Mouse (Mus musculus): ENCODE measurements at regions not wholly inside any gene's neighbourhood (a gene's known extent, or its start where the extent isn't known, plus 50 kb on each side); places are given as distances from the start of the nearest gene placed in this dataset.
A peak's percentile ranks its signal among the peaks of the same experiment; 100 is the strongest.

DNA sequence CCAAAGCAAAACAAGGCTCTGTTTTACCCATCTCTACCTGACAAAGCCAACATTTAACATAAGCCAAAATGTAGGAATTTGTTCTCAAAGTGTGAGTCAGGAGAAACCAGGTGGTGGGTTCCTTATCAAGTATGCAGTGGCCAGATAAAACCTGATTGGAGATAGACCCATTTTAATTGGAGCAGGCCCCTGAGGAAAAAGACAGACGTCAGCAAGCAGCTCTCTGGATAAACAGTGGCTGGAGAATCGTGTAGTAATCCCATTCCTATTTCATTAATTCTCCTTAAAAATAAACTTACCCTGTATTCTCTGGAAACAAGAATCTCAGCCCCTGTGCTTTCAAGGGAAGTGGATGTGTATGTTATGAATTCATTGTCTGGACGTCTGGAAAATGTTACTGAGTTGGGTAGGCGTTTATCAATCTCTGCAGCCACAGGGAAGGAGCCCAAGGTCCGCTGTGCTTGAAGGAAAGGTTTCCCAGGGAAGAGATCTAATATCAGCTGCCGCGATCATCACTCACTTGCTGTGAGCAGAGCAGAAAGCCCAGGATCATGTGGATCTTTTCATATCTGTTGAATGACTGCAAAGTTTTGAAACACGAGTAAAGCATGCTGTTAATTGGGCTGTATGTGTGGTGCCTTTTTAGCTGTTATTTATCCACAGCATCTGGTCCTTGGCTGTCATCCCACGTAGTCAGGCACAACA is 157.8 kb upstream of the Pde3a start:
- H3K4me1 ChIP-seq (replicated peaks; ENCODE audit: control insufficient read depth, insufficient read depth, low read length), result no peaks in the 10 kb centered on the region
- H3K9me3 ChIP-seq (ENCODE audit: control insufficient read depth), result no peaks in the 10 kb centered on the region
- H3K9ac ChIP-seq (ENCODE audit: low read depth, low read length), result no peak overlapping the region
- H3K4me2 ChIP-seq (replicated peaks; ENCODE audit: low read depth), result no peak overlapping the region
- no peaks in the 10 kb centered on the region for H3K36me3 ChIP-seq (ENCODE audit: control insufficient read depth, insufficient read depth)
- 46% methylated on average over 9 of the region's 9 CpGs for WGBS
- TF ChIP-seq CTCF (IDR thresholded peaks at IDR 0.05; ENCODE audit: low read depth), result no peak
- no peaks in the 10 kb centered on the region for H3K27me3 ChIP-seq (replicated peaks; ENCODE audit: control insufficient read depth, insufficient read depth, low read length)
- ATAC-seq, result no peak
- no peak overlapping the region for H3K27ac ChIP-seq (ENCODE audit: low read depth, low read length)
- no peak overlapping the region for H3K4me3 ChIP-seq (ENCODE audit: low read depth, low read length)

DNA sequence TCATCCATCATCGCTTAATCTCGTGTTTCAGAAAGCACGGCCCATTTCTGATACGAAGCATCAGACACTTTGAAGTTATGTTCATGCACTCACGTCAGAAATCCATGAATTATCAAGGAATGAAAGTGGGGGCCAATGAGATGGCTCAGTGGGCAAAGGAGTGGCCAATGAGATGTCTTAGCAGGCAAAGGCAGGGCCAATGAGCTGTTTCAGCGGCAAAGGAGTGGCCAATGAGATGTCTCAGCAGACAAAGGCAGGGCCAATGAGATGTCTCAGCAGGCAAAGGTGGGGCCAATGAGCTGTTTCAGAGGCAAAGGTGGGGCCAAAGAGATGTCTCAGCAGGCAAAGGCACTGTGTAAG is 157.3 kb upstream of the Pde3a start:
- Histone ChIP-seq H3K27me3 (replicated peaks; ENCODE audit: control insufficient read depth, insufficient read depth, low read length) (no peaks in the 10 kb centered on the region), H3K4me1 (replicated peaks; ENCODE audit: control insufficient read depth, insufficient read depth, low read length) (no peaks in the 10 kb centered on the region), H3K4me3 (ENCODE audit: low read depth, low read length) (no peak overlapping the region), H3K27ac (ENCODE audit: low read depth, low read length) (no peak overlapping the region), H3K9ac (ENCODE audit: low read depth, low read length) (no peak overlapping the region), H3K4me2 (replicated peaks; ENCODE audit: low read depth) (no peak overlapping the region), H3K9me3 (ENCODE audit: control insufficient read depth) (no peaks in the 10 kb centered on the region), H3K36me3 (ENCODE audit: control insufficient read depth, insufficient read depth) (no peaks in the 10 kb centered on the region)
- no peak for TF ChIP-seq CTCF (IDR thresholded peaks at IDR 0.05; ENCODE audit: low read depth)
- ATAC-seq, result no peak
- 72% methylated on average over 6 of the region's 6 CpGs for WGBS

DNA sequence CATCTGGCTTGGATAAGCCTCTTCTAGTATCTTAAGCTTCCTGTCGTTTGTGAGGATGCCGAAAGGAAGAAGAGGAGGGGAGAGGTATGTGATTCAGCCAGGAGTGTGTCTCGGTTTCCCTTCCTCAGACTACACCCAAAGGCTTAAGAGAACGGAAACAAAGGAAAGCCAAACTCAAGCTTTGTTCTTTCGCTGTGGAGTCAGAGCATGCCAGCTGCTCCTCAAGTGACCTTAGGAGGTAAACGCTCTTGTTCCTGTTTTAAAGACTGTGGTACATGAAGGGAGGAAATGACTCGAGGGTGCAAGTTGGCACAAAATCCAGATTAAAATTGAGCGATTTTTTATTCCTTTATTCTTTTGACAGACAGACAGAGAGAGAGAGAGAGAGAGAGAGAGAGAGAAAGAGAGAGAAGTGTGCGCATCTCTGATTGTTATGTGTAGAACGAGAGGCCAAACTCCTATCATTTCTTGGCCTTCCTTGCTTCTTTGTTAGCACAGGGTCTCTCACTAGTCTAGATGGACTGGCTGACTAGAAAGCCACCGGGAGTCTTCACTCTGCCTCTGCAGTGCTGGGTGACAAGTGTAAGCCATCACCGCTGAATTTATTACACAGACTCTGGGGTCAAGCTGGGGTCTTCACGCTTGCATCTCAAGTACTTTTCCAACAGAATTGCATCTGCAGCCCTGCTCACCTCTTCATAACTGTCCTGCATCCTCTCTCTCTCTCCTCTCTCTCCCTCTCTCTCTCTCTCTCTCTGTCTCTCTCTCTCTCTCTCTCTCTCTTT is 151.5 kb upstream of the Pde3a start:
- Histone ChIP-seq H3K4me1 (replicated peaks; ENCODE audit: control insufficient read depth, insufficient read depth, low read length) (no peaks in the 10 kb centered on the region), H3K9ac (ENCODE audit: low read depth, low read length) (no peak overlapping the region), H3K4me3 (ENCODE audit: low read depth, low read length) (no peak overlapping the region), H3K9me3 (ENCODE audit: control insufficient read depth) (no peaks in the 10 kb centered on the region), H3K27me3 (replicated peaks; ENCODE audit: control insufficient read depth, insufficient read depth, low read length) (no peaks in the 10 kb centered on the region), H3K4me2 (replicated peaks; ENCODE audit: low read depth) (no peak overlapping the region), H3K27ac (ENCODE audit: low read depth, low read length) (no peak overlapping the region), H3K36me3 (ENCODE audit: control insufficient read depth, insufficient read depth) (no peaks in the 10 kb centered on the region)
- TF ChIP-seq CTCF (IDR thresholded peaks at IDR 0.05; ENCODE audit: low read depth), result no peak
- ATAC-seq, result no peak
- 59% methylated on average over 13 of the region's 13 CpGs for WGBS

DNA sequence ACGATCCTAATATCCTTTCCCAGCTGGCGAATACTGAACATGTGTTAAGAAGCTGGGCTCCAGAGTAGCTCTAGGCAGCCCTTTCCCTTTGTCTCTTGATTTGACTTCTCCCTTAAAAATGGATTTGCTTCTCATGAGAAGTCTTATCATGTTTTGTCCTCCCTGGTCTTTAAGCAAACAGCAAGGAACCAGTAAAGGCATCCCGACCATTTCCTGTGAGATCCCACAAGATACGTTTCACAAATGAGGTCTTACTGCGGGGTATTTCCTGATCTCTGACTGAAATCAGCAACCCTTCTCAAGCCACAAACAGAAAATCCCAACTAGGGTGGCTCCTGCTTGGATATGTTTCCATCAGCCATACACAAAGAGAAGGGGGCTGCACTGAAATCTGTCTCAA is 130.8 kb upstream of the Pde3a start:
- no peak overlapping the region for H3K4me3 ChIP-seq (ENCODE audit: low read depth, low read length)
- no peaks in the 10 kb centered on the region for H3K9me3 ChIP-seq (ENCODE audit: control insufficient read depth)
- H3K27ac ChIP-seq (ENCODE audit: low read depth, low read length), result no peak overlapping the region
- no peaks in the 10 kb centered on the region for H3K36me3 ChIP-seq (ENCODE audit: control insufficient read depth, insufficient read depth)
- no peak overlapping the region for H3K4me2 ChIP-seq (replicated peaks; ENCODE audit: low read depth)
- H3K27me3 ChIP-seq (replicated peaks; ENCODE audit: control insufficient read depth, insufficient read depth, low read length), result no peaks in the 10 kb centered on the region
- WGBS, result 67% methylated on average over 5 of the region's 5 CpGs
- no peak overlapping the region for H3K9ac ChIP-seq (ENCODE audit: low read depth, low read length)
- no peak for TF ChIP-seq CTCF (IDR thresholded peaks at IDR 0.05; ENCODE audit: low read depth)
- no peak for ATAC-seq
- H3K4me1 ChIP-seq (replicated peaks; ENCODE audit: control insufficient read depth, insufficient read depth, low read length), result no peaks in the 10 kb centered on the region

- Histone ChIP-seq H3K4me2 (replicated peaks; ENCODE audit: low read depth) (peak overlapping the region; percentile 55), H3K27me3 (replicated peaks; ENCODE audit: control insufficient read depth, insufficient read depth, low read length) (no peaks in the 10 kb centered on the region), H3K9ac (ENCODE audit: low read depth, low read length) (peak overlapping the region; percentile 11; the same call in 1 of the 2 replicates), H3K4me1 (replicated peaks; ENCODE audit: control insufficient read depth, insufficient read depth, low read length) (no peaks in the 10 kb centered on the region), H3K4me3 (ENCODE audit: low read depth, low read length) (peak overlapping the region; percentile 26), H3K27ac (ENCODE audit: low read depth, low read length) (no peak overlapping the region), H3K9me3 (ENCODE audit: control insufficient read depth) (no peaks in the 10 kb centered on the region), H3K36me3 (ENCODE audit: control insufficient read depth, insufficient read depth) (no peaks in the 10 kb centered on the region)
- TF ChIP-seq CTCF (IDR thresholded peaks at IDR 0.05; ENCODE audit: low read depth), result no peak
- peak; percentile 74 for ATAC-seq
- 20% methylated on average over 10 of the region's 10 CpGs for WGBS
Measured at GRCm38 (mm10) chr6:141126614-141127396, 122.3 kb upstream of the Pde3a start.

DNA sequence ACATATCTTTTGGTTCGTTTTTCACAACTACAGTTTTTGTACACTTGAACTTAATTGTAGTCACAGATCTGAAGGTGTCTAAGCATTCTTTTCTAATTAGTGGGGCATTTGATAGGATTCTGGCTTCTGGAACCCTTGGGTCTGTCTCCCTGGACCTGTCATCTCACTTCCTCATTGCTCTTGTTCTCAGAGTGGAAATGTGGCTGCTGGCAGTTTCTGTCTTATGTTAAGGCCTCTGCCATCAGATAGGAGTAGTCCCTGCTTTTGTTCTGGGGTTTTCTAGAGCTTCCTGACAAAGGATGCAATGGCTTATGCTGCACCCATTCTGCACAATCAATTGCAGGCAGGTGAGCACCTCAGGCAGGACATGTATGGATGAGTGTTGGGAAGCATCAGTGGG is 119.5 kb upstream of the Pde3a start:
- WGBS, result 80% methylated on average over 1 of the region's 1 CpGs
- H3K4me1 ChIP-seq (replicated peaks; ENCODE audit: control insufficient read depth, insufficient read depth, low read length), result no peaks in the 10 kb centered on the region
- H3K9me3 ChIP-seq (ENCODE audit: control insufficient read depth), result no peaks in the 10 kb centered on the region
- H3K36me3 ChIP-seq (ENCODE audit: control insufficient read depth, insufficient read depth), result no peaks in the 10 kb centered on the region
- no peak overlapping the region for H3K4me3 ChIP-seq (ENCODE audit: low read depth, low read length)
- no peak overlapping the region for H3K9ac ChIP-seq (ENCODE audit: low read depth, low read length)
- ATAC-seq, result no peak
- no peak overlapping the region for H3K4me2 ChIP-seq (replicated peaks; ENCODE audit: low read depth)
- no peak for TF ChIP-seq CTCF (IDR thresholded peaks at IDR 0.05; ENCODE audit: low read depth)
- H3K27ac ChIP-seq (ENCODE audit: low read depth, low read length), result no peak overlapping the region
- H3K27me3 ChIP-seq (replicated peaks; ENCODE audit: control insufficient read depth, insufficient read depth, low read length), result no peaks in the 10 kb centered on the region
